Mouse (Mus musculus) thymus, adult 2 months (tissue): Measurements from ENCODE around the gene Gm20388.

ENCODE experiments used
- CTCF ChIP-seq: fragments of 200-500 bp; IDR thresholded peaks from 2 replicates; pipeline ENCODE4 v1.5.1; 2012; ENCODE audit warnings: mild to moderate bottlenecking, control low read depth, low read length, moderate library complexity, borderline replicate concordance; ENCODE audit not compliant: control insufficient read depth, poor library complexity, insufficient read depth; ENCODE audit errors: extremely low read depth
- POLR2A ChIP-seq: fragments of 200-500 bp; IDR thresholded peaks from 2 replicates; pipeline ENCODE4 v1.6.1; 2012; ENCODE audit warnings: mild to moderate bottlenecking, low read length, control low read depth, moderate library complexity; ENCODE audit not compliant: control insufficient read depth, poor library complexity, insufficient read depth; ENCODE audit errors: extremely low read depth

DNA sequence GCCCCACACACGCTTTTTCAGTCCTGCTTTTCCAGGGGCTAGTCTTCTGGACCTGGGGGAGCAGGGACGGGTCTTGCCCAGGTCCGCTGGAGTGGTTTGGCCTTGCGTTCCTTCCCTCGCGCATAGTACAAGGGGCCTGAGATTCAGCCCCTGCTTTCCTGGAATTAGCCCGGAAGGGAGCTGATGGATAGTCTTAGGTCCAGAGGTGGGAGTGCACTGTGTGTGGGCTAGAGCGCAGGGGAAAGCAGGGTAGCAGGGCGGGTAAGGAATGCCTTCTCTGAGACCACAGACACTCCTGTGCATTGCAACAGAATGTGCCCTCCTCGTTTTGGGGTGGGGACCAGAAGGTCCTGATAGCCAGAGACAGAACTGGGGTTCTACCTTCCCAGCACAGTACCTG lies 2666.5 kb downstream of the Gm20388 start:
- no peak for TF ChIP-seq POLR2A
- no peak for TF ChIP-seq CTCF
